Mouse (Mus musculus): ENCODE measurements around the gene Mrpl45.
"Not testable (repeated sequence)": the region's sequence is repeated elsewhere in the genome, so short reads cannot be mapped to it uniquely, and the experiment has no call there.

Gene Mrpl45

DNA sequence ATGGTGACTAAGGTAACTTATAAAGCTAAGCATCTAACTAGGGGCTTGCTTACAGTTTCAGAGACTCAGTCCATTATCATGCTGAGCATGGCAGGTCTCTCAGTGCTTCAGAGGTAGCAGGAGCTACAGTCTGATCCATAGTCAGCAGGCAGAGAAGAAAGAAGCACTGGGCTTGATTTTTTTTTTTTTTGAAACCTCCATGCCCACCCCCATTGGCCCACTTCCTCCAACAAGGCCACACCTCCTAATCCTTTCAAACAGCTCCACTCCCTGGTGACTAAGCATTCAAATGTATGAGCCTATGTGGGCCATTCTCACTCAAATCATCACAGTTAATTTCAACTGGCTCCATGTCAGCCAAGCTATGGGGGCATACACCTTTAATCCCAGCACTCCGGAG lies 22.8 kb upstream of the Mrpl45 start:
- DNase-seq (ENCODE audit: low spot score in 2 of 2): no peak

DNA sequence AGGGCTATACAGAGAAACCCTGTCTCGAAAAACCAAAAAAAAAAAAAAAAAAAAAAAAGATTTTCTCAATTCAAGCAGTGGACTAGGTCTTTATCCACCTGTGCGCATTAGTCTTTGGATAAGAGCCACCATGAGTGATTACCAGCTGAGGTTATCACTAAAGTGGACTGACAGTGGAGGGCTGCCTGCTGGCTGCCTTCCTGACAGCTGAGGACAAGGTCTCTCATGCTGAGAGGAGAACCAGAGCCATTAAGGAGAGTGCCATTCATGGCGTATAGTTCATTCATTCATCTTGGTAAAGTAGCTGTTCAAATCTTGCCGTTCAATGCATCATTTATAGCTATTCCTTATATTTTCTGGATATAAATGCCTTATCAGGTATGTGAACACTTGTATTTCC lies 19.0 kb upstream of the Mrpl45 start:
- DNase-seq (ENCODE audit: low spot score in 2 of 2): no peak

DNA sequence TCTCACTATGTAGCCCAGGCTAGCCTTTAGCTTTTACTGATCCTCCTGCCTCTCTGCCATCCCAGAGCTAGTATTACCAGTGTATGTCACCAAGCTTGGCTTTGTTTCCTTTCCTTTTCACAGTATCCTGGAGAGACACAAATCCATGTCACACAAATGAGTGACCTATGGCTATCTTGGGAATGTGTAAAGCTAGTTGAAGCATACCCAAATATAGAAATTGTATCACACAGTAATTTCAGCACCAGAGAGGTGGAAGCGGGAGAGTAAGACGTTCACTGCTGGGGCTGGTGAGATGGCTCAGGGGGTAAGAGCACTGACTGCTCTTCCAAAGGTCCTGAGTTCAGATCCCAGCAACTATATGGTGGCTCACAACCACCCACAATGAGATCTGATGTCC lies 15.6 kb upstream of the Mrpl45 start:
- no peak for DNase-seq (ENCODE audit: low spot score in 2 of 2)

DNA sequence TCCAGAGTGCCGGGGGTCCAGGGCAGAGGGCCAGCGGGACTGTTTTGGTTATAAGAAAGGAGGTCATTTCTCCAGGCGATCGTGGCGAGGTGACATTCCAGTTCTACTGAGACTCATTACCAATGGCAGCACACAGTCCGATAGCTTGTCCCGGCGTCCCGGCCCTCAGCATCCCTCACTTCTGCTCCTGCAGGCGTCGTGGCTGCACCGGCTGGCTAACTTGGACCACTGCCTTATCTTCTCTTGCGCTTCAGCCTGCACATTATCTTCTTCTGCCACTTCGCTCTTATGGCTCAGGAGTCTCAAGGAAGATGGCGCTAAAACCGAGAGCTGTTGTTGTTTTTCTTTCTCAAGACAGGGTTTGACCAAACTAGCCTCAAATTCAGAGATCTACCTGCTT lies 14.1 kb upstream of the Mrpl45 start:
- DNase-seq (ENCODE audit: low spot score in 2 of 2): no peak

DNA sequence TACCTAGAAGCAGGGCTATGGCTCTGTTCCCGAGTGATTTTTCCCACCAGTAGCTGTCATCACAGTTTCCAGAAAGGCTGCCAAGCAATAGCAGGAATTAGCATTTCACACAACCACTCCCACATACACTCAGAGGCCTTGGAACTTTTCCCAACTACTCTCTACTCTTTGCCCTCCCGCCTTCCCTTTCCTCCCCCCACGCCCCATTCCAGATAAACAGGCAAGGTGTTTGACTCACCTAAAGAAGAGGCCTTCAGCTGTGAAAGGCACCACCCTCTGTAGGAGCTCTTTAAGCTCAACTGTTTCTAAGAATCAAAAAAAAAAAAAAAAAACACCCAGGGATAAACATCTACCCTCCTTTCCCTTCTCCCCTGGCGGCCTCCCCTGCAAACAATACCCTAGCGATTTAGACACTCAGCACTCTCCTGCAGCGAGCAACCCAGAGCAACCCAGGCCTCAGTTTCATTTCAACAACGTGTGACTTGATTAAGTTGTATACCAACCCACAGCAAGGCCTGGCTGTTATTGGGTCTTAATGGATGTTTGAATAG lies 13.2 kb upstream of the Mrpl45 start:
- peak in 1 of 2 experiments; percentile 57 for DNase-seq (ENCODE audit: low spot score in 2 of 2)

DNA sequence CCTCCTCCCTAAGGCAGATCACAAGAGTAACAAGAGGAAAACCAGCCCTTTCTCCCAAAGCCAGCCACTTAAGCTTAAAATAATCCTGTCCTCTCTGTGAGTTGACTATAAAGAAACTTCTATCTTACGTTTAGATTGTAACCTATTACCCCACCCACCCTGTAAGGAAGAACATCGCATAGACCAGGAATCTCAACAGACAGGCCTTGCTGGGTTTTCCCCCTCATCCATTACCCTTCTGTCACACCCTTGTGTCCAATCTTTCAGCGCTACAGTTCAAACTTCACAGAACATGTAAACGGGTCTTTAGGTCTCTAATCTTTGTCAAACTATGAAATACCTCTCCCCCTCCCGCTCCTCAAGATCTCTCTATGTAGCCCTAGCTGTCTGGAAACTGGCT lies 10.9 kb upstream of the Mrpl45 start:
- DNase-seq (ENCODE audit: low spot score in 2 of 2): no peak

DNA sequence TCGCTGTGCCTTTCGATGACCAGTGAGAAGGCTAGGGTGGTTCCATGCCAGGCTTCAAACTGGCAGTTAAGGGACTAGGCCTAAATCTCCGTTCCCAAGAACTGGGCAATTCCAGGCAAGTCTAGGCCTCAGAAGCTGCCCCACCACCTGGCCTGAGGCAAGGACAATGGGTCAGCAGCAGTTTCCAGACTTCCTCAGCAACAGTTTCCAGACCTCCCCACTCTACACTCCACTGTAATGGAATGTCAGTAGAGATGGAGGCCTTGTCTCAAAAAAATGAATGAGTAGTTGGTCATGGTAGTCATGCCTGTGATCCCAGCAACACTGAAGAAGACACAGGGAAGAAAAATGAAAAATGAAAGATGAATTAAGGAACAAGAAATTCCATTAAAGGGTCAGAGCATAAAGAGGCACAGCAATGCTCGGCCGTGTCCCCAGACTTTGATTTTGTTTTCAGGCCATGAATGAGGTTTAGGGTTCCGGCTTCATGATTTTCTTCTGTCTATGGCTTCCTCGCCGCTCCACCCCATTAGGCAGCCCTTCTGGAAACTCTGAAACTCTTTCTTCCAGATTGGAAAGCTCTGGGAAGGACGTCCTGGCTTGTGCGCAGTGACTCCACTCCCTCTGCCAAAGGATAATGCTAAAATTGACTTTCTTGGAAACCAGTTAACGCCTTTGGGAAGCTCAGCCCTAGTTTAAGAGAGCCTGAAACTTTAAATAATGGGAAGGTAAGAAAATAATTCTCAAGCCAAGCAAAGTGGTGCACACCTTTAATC lies 8.0 kb upstream of the Mrpl45 start:
- DNase-seq (ENCODE audit: low spot score in 2 of 2): no peak

DNA sequence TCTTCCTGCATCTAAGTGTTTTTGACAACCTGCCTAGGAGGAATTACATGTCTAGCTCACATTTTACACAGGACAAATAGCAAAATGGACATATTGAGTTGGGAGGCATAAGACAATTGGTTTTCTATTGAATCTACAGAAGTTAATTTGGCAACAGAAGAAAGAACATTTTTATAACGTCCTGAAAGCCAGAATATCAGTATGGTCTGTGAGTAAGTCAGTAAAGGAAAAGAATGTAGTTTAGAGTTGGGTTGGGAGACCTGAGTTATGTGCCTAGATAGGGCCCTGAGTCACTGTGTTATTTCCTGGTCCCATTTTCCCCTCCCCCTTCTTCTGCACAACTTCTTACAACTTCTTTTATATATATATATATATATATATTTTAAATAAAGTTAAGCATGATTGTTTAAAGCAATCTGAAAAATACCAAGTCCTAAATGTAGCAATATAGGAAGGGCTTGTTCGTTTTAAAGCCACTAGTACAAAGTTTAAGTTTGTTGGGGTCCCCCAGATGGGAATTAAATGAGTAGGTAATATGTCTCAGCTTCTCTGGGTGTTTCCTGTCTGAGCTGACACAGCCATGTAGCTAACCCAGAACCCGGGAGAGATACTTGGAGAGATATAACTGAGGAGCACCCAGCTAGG lies 6.6 kb upstream of the Mrpl45 start:
- DNase-seq (ENCODE audit: low spot score in 2 of 2): no peak

DNA sequence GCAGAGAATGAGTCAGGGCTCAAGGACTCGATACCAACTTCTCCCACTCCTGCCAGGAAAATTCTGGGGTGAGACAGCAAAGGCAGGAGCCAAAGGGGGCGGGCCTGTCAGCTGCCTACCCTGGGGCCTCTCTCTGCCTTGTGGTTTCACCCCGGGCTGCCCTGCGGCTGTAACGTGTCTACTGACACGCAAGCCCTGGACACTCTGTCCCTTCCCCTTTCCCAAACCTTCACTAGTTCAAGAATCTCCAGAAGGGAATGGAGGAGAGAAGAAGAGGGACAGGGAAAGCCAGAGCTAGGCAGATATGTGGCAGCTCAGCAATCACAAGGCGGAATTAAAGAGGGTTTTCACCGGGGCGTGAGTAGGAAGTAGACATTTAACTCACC lies 6.1 kb upstream of the Mrpl45 start:
- DNase-seq (ENCODE audit: low spot score in 2 of 2): peak in 1 of 2 experiments; percentile 47

DNA sequence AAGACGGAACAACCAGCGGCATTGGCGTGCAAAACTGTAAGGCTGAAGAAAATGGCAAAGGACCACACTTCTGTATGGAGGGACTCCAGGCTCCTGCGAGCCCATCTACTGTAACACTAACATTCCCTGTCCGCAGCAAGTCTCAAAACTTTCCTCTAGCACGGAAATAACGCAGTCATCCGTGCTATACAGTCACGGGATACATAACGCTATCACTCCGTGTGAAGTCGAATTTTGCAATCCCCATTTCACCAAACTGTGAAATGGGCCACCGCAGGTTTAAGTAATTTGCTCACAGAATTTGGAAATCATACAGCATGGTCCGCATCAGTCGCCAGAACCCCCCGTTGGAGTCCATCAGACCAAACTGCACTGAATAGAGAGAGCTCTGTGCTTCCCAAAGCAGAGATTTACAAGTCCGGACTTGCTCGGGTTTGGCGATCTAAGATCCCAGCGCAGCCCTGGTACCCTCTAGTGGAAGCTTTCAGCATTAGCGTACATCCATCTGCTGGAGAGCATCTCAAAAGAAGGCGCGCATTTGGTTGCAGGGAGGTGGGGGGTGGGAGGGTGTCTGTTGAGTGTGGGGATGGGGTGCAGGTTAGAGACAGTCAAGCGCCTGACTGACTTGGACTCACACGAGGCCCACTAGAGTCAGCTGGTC lies 5.5 kb upstream of the Mrpl45 start:
- DNase-seq (ENCODE audit: low spot score in 2 of 2): peak; percentile 72 to 84

DNA sequence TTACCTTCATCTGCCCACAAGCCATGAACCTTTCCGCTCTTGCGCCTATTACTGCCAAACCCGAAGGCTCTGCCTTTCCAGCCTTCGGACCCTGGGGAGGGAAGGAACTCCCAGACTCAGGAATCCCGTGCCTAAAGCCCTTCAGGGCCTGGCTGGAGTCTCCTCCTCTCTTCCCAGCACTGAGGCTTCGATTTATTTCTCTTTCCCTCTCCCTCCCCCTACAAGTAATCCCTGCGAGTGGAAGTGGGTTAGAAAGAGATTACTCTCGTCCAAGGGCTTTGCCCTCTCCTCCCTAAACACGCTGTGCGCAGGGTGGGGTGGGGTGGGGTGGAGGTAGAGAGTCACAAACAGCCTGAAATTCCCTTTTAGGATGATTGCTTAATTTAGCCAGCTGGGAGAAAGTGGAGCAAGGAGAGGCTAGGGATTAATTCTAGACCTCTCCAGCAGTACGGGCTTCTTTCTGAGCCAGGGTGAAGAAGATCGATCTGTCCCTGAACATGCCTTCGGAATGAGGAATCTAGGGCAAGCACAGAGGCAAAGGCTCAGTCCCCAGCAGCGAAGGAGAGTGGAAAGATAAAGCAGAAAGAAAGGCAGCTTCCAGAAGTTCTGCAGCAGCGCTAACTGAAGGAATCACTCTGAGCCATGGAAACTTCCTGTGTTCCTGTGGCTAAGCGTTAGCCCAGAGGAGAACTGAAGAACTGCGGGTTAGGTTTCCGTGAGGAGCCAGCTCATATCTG lies 4.5 kb upstream of the Mrpl45 start:
- peak; percentile 31 to 35 for DNase-seq (ENCODE audit: low spot score in 2 of 2)

DNA sequence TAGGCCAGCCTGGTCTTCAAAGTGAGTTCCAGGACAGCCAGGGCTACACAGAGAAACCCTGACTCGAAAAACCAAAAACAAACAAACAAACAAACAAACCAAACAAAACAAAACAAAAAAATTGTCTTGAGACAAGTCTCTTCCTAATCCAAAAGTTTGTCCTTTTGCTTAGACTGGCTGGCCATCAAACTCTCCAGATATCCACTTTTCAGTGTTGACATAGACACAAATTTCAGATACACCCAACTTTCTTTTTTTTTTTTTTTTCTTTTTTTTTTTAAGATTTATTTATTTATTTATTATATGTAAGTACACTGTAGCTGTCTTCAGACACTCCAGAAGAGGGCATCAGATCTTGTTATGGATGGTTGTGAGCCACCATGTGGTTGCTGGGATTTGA lies 2.6 kb upstream of the Mrpl45 start:
- DNase-seq (ENCODE audit: low spot score in 2 of 2): not testable (repeated sequence)

DNA sequence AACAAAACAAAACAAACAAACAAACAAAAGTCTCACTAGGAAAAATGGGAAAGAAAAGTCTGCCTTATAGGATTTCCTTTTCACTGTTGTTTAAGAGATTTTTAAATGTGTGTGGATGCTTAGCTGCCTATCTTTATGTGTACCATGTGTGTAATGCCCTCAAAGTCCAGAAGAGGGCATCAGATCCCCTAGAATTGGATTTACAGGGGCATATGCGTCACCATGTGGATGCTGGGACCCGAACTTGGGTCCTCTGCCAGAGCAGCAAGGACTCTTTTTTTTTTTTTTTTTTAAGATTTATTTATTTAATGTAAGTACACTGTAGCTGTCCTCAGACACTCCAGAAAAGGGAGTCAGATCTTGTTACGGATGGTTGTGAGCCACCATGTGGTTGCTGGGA lies 1.4 kb upstream of the Mrpl45 start:
- DNase-seq (ENCODE audit: low spot score in 2 of 2): no peak

DNA sequence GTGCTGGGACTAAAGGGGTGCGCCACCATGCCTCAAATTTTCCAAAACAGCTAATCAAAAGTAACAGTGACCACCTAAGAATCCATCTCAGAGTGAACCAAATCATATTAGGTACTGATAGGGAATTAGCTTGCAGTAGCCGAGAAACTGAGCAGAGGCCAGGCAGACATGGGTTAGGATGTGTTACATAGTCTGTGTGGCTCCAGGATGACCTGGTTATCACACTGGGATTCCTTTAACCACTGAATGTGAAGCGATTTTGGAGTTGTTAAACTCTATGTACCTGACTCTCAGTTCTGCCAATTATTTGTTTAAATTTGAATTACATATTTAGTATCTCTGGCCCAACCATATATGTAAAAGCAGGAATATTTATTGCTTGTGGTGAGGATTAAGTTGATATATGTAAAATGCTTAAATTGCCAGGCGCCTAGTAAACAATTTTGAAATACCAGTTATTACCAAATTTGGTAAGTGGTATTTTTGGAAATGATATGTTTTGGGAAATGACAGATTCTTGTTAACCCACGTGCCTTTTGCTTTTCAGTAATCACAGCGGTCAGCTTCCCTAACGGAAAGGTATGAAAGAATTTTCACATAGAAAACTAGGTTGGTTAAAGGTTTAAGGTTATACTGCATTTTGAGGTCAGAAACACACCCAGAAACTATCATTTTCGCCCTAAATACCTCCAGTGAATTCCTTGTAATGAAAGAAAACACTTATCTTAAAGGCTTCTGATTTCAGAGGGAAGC lies 589 bp upstream of the Mrpl45 start:
- no peak for DNase-seq (ENCODE audit: low spot score in 2 of 2)

DNA sequence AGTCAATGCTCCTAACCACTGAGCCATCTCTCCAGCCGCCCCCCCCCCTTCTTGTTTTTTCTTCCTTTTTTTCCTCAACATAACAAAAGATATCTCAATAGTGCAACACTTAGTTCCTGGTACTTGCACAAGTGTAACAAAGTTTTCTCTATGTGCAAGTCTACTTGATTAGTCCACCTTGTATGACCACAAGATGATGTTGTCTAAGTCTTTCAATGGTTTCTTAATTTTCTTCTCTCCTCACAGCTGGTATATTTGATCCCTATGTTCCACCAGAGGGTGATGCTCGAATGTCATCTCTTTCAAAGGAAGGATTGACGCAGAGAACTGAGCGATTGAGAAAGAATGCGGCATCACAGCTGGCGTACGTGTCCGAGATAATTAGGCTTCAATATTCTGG lies 5.7 kb downstream of the Mrpl45 start:
- no peak for DNase-seq (ENCODE audit: low spot score in 2 of 2)

DNA sequence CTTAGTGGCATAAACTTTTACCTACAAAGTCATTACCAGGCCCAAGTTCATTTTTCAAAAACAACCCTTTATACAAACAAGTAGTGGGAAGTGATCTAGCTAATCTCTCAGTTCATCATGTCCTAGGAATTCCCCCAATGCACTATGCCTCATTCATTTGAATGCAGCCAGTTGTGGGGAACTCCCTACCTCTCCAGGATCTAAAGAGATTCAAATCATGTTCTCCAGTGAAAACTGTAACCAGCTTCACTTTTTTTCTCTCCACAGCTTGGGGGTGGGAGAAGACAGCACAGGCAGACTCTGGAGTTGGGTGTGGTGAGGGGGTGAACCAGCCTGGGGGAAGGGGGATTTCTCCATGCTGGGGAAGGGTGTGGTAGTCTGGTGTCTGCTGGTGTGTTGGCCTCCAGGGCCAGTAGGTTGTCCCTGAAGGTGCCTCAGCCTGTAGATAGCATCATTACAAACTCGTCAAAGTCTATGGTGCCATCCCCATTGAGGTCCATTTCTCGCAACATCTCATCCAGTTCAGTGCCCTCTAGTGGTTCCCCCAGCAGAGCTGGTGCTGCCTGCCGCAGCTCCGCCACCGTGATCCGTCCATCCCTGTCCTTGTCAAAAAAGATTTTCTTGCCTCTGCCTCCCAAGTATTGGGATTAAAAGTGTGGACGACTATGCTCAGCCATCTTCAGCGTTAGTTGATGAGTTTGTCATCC lies 6.5 kb downstream of the Mrpl45 start:
- not testable (repeated sequence) for DNase-seq (ENCODE audit: low spot score in 2 of 2)

DNA sequence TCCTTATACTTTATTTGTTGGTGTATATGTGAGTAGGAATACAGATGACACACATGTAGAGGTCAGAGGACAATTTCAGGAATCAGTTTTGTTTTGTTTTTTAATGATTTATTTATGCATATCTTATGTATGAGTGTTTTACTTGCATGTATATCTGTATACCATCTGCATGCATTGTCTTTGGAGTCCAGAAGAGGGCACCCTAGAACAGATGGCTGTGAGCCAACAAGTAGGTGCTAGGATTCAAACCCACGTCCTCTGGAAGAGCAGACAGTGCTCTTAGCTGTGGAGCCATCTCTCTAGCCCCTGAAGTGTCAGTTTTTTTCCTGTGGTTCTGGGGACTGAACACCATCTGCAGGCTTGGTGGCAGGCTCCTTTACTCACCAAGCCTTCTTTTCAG lies 9.7 kb downstream of the Mrpl45 start:
- no peak for DNase-seq (ENCODE audit: low spot score in 2 of 2)

DNA sequence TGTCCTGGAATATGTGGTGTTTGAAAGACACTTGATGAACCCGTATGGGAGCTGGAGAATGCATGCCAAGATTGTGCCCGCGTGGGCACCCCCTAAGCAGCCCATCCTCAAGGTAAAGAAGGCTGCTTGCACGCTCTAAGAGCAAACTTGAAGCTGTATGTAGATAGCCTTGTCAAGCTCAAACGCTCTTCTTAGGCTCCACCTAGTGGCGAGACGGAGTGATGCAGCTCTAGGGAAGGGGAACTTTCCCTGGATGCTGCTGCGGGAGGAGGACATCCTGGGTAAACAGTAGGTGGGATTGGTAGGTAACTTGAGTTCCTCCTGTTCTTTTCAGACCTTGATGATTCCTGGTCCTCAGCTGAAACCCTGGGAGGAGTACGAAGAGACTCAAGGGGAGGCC lies 12.6 kb downstream of the Mrpl45 start:
- DNase-seq (ENCODE audit: low spot score in 2 of 2): peak; percentile 62 to 68

DNA sequence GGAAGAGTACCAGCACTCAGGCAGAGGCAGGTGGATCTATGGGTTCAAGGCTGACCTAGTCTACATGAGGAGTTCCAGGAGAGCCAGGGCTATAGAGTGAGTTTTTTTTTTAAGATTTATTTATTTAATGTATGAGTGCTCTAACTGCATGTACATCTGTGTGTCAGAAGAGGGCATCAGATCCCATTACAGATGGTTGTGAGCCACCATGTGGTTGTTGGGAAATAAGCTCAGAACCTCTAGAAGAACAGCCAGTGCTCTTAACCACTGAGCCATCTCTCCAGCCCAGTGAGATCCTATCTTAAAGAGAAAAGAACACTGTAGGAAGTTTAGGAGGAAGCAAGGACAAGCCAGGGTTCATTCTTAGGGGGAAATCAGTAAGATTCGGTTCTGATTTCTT lies 14.8 kb downstream of the Mrpl45 start:
- no peak for DNase-seq (ENCODE audit: low spot score in 2 of 2)

All from frontal cortex, postnatal 36 days (tissue).